Mouse (Mus musculus): ENCODE measurements around the gene Msto1. TPM values are rescaled to one million over a fixed set of nuclear protein-coding genes. Genes with fewer than 3 reads are reported as not detected.
"Not testable (repeated sequence)": the region's sequence is repeated elsewhere in the genome, so short reads cannot be mapped to it uniquely, and the experiment has no call there.

Gene Msto1
- total and polyA plus RNA-seq, 3 experiments: 20.7 to 40.8 (median 31.6) TPM

DNA sequence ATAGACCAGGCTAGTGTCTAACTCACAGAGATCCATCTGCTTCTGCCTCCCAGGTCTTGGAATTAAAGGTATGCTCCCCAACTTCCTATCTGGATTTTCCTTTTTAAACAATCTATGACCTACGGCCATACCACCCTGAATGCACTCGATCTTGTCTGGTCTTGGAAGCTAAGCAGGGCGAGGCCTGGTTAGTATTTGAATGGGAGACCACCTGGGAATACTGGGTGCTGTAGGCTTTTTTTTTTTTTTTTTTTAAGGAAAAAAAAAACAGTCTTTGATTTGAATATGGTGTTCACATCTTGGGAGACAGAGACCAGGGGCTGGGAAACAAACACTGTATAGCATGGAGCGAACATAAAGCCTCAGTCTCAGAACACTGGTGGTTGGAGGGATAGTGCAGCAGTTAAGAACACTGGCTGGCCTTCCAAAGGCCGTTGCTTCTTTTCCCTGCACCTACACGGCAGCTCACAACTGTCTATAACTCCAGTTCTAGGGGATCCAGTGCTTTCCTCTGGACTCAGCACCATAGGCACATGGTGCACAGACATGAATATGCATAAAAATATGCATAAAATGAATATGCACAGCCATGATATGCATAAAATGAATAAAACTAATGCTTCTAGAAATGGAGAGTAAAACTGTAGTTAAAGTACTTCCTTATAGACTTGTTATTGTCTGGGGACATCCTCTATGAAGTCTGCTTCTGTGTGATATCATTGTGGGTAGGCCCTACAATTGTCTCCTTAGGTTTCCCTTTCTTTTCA lies 7.2 kb downstream of the Msto1 start:
- ATAC-seq (ENCODE audit: extremely low read depth, insufficient number of reproducible peaks, low FRiP score, poor library complexity, severe bottlenecking) (no peak), DNase-seq (ENCODE audit: low spot score) (no peak)
- Histone ChIP-seq H3K9me3 (replicated peaks) (no peaks in the 10 kb centered on the region), H3K4me1 (ENCODE audit: insufficient read depth, low read depth, low read length) (peaks cover 30% of the 10 kb centered on the region), H3K4me3 (ENCODE audit: low read depth, low read length) (no peak overlapping the region), H3K27me3 (ENCODE audit: insufficient read depth, low read length) (no peaks in the 10 kb centered on the region), H3K36me3 (replicated peaks) (peaks cover 100% of the 10 kb centered on the region)
- TF ChIP-seq POLR2AphosphoS5 (IDR thresholded peaks at IDR 0.05; ENCODE audit: insufficient replicate concordance, low read depth, low read length): no peak

DNA sequence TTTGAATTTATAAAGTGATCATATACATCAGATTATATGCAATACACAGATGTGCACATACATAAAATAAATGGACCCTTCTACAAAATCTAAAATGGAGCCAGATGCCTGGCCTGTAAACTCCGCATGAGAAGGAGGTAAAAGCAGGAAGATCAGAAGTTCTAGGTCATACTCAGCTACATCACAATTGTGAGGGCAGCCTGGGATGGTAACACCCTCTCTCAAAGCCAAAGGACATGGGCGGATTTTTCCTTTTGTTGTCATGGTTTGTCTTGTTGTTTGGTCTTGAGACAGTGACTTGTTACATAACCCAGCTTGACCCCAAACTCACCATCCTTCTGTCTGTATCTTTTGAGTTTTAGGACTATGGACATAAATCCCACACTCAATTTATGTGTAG lies 8.1 kb downstream of the Msto1 start:
- no peaks in the 10 kb centered on the region for H3K9me3 ChIP-seq (replicated peaks)
- ATAC-seq (ENCODE audit: extremely low read depth, insufficient number of reproducible peaks, low FRiP score, poor library complexity, severe bottlenecking): no peak

DNA sequence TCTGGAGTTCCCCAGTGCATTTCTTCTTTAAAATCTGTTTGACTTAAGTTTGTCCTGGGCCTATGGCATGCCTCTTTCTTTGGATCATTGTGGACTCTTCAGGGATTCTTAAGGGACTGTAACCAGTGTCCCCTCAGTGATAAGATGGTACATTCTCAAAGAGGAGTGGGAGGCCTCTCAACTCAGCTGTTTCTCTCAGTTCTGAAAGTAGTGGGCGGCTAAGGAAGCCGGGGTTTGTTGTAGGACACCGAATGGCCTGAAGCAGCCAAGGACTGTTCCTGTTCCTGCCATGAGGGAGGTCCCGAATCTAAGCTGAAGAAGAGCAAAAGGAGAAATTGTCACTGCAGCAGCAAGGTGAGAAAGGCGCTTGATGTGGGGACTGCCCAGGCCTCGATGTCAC lies 8.6 kb downstream of the Msto1 start:
- no peaks in the 10 kb centered on the region for H3K9me3 ChIP-seq (replicated peaks)
- no peaks in the 10 kb centered on the region for H3K27me3 ChIP-seq (ENCODE audit: insufficient read depth, low read length)
- H3K36me3 ChIP-seq (replicated peaks): peaks cover 99% of the 10 kb centered on the region
- H3K4me3 ChIP-seq (ENCODE audit: low read depth, low read length): no peak overlapping the region
- H3K4me1 ChIP-seq (ENCODE audit: insufficient read depth, low read depth, low read length): peaks cover 20% of the 10 kb centered on the region
- ATAC-seq (ENCODE audit: extremely low read depth, insufficient number of reproducible peaks, low FRiP score, poor library complexity, severe bottlenecking) (no peak), DNase-seq (ENCODE audit: low spot score) (no peak)
- TF ChIP-seq GATA1 (IDR thresholded peaks at IDR 0.05; ENCODE audit: borderline replicate concordance, low read length) (no peak), CTCF (IDR thresholded peaks at IDR 0.05; ENCODE audit: low read depth, low read length) (no peak), POLR2AphosphoS5 (IDR thresholded peaks at IDR 0.05; ENCODE audit: insufficient replicate concordance, low read depth, low read length) (no peak), TAL1 (conservative IDR thresholded peaks at IDR 0.05; ENCODE audit: low read depth, low read length) (no peak), GATA2 (IDR thresholded peaks at IDR 0.05; ENCODE audit: borderline replicate concordance, low read depth, low read length) (no peak)

More for the DNA sequence above, 8.1 kb downstream of the Msto1 start:
- Histone ChIP-seq H3K27me3 (ENCODE audit: insufficient read depth, low read length) (no peaks in the 10 kb centered on the region), H3K4me1 (ENCODE audit: insufficient read depth, low read depth, low read length) (peaks cover 23% of the 10 kb centered on the region), H3K4me3 (ENCODE audit: low read depth, low read length) (no peak overlapping the region), H3K36me3 (replicated peaks) (peaks cover 99% of the 10 kb centered on the region)
- DNase-seq (ENCODE audit: low spot score): no peak
- TF ChIP-seq POLR2AphosphoS5 (IDR thresholded peaks at IDR 0.05; ENCODE audit: insufficient replicate concordance, low read depth, low read length) (no peak), TAL1 (conservative IDR thresholded peaks at IDR 0.05; ENCODE audit: low read depth, low read length) (no peak), CTCF (IDR thresholded peaks at IDR 0.05; ENCODE audit: low read depth, low read length) (no peak), GATA2 (IDR thresholded peaks at IDR 0.05; ENCODE audit: borderline replicate concordance, low read depth, low read length) (no peak), GATA1 (IDR thresholded peaks at IDR 0.05; ENCODE audit: borderline replicate concordance, low read length) (no peak)

DNA sequence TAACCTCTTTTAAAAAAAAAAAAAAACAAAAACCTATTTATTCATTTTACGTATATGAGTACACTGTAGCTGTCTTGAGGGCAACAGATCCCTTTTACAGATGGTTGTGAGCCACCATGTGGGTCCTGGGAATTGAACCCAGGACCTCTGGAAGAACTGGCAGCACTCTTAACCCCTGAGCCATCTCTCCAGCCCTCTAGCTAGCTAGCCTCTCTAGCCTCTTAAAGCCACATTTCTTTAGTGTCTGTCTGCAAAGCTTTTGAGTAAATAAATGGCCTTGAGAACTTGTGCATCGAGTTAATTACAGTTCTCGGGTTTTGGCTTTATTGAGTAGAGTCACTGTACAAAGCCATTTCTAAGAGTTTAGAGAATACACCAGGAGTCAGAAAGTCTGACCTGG lies 9.0 kb downstream of the Msto1 start:
- H3K27me3 ChIP-seq (ENCODE audit: insufficient read depth, low read length): no peaks in the 10 kb centered on the region
- TF ChIP-seq POLR2AphosphoS5 (IDR thresholded peaks at IDR 0.05; ENCODE audit: insufficient replicate concordance, low read depth, low read length) (no peak), CTCF (IDR thresholded peaks at IDR 0.05; ENCODE audit: low read depth, low read length) (no peak)
- H3K9me3 ChIP-seq (replicated peaks): no peaks in the 10 kb centered on the region
- peaks cover 18% of the 10 kb centered on the region for H3K4me1 ChIP-seq (ENCODE audit: insufficient read depth, low read depth, low read length)
- H3K4me3 ChIP-seq (ENCODE audit: low read depth, low read length): no peak overlapping the region
- H3K36me3 ChIP-seq (replicated peaks): peaks cover 96% of the 10 kb centered on the region
- no peak for DNase-seq (ENCODE audit: low spot score)
- no peak for ATAC-seq (ENCODE audit: extremely low read depth, insufficient number of reproducible peaks, low FRiP score, poor library complexity, severe bottlenecking)

DNA sequence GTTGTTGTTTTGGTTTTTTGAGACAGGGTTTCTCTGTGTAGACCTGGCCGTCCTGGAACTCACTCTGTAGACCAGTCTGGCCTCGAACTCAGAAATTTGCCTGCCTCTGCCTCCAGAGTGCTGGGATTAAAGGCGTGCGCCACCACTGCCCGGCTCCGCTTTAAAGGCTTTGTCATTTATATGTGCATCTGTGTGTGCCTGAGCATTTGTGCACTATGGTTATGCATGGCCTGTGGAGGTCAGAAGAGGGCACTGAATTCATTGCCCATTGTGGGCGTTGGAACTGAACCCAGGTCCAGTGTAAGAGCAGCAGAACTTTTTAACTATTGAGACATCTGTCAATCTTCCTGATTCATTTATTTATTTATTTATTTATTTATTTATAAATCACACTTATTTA lies 20.8 kb downstream of the Msto1 start:
- not testable (repeated sequence) for H3K4me3 ChIP-seq (ENCODE audit: low read depth, low read length); H3K9me3 ChIP-seq (replicated peaks); DNase-seq (ENCODE audit: low spot score); ATAC-seq (ENCODE audit: extremely low read depth, insufficient number of reproducible peaks, low FRiP score, poor library complexity, severe bottlenecking); H3K27me3 ChIP-seq (ENCODE audit: insufficient read depth, low read length); H3K4me1 ChIP-seq (ENCODE audit: insufficient read depth, low read depth, low read length)
- peaks cover 30% of the 10 kb centered on the region for H3K36me3 ChIP-seq (replicated peaks)

DNA sequence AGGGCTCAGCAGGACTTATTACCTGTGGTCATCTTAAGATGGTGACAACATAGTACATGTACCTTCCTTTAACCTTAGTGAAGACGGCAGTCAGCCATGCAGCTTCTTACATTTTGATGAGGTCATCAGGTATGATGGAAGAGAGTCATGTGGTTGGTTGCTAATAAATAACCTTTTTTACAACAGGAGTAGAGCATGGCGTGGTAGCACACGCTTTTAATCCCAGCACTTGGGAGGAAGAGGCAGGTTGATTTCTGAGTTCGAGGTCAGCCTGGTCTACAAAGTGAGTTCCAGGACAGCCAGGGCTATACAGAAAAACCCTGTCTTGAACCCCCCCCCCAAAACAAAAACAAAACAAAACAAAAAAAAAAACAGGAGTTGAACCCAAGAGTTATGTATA lies 31.3 kb downstream of the Msto1 start:
- not testable (repeated sequence) for ATAC-seq (ENCODE audit: extremely low read depth, insufficient number of reproducible peaks, low FRiP score, poor library complexity, severe bottlenecking); H3K27me3 ChIP-seq (ENCODE audit: insufficient read depth, low read length); H3K4me1 ChIP-seq (ENCODE audit: insufficient read depth, low read depth, low read length); DNase-seq (ENCODE audit: low spot score); H3K9me3 ChIP-seq (replicated peaks); H3K4me3 ChIP-seq (ENCODE audit: low read depth, low read length)
- H3K36me3 ChIP-seq (replicated peaks): peaks cover 13% of the 10 kb centered on the region

DNA sequence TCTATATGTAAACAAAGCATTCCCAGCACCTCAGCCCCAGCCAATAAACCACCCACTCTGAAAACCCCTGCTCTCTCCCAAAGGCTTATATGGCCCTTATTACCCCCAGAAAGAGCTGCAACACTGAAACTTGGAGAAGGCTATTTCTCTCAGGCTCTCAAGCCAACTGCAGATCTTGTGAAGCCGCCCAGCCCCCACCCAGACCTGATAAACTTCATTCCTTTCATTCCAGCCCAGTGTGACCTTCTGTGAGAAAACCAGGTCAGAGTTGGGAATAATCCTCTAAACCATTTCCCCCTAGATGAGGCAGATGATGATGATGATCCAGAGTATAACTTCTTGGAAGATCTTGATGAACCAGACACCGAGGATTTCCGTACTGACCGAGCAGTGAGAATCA lies 45.4 kb downstream of the Msto1 start:
- not testable (repeated sequence) for DNase-seq (ENCODE audit: low spot score); H3K4me1 ChIP-seq (ENCODE audit: insufficient read depth, low read depth, low read length); H3K9me3 ChIP-seq (replicated peaks); H3K27me3 ChIP-seq (ENCODE audit: insufficient read depth, low read length); ATAC-seq (ENCODE audit: extremely low read depth, insufficient number of reproducible peaks, low FRiP score, poor library complexity, severe bottlenecking); H3K4me3 ChIP-seq (ENCODE audit: low read depth, low read length)
- H3K36me3 ChIP-seq (replicated peaks): peaks cover 31% of the 10 kb centered on the region

DNA sequence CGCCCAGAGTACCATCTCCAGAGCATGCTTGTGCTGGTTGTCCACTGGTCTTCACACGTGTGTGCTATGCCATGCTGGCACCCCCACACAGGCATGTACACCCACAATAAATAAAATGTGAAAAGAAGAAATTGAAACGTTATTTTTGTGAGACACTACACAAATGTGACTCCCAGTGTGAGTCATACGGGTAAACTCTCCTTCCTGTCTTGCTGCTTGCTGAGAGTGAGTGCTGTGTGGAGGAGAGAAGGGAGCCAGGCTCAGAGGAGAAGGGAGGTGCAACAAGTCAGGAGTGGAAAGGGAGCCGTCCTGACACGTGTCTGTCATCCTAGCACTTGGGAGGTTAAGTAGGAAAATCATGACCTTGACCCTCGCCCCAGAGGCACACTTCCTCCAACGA lies 46.6 kb downstream of the Msto1 start:
- H3K36me3 ChIP-seq (replicated peaks): peaks cover 43% of the 10 kb centered on the region
- ATAC-seq (ENCODE audit: extremely low read depth, insufficient number of reproducible peaks, low FRiP score, poor library complexity, severe bottlenecking); H3K4me3 ChIP-seq (ENCODE audit: low read depth, low read length); DNase-seq (ENCODE audit: low spot score); H3K4me1 ChIP-seq (ENCODE audit: insufficient read depth, low read depth, low read length); H3K9me3 ChIP-seq (replicated peaks); H3K27me3 ChIP-seq (ENCODE audit: insufficient read depth, low read length): not testable (repeated sequence)

DNA sequence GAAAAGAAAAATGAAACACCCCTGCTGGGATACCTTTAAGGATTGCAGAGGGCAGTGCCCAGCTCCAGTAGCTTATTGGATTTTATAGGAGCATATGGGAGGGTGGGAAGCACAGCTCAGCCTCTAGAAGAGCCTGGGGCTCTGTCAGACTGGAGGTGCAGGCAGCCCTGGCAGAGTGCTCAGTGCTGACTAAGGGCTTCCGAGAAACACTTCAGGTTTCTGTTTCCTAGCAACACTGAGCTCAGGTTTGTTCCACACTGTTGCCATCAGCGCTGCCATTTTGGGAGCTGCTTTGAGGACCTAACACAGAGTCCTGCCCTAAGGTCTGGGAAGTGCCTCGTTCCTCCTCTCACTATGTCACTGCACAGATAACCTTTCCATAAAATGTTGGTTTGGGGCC lies 47.1 kb downstream of the Msto1 start:
- H3K4me1 ChIP-seq (ENCODE audit: insufficient read depth, low read depth, low read length); H3K4me3 ChIP-seq (ENCODE audit: low read depth, low read length); H3K27me3 ChIP-seq (ENCODE audit: insufficient read depth, low read length); H3K9me3 ChIP-seq (replicated peaks); DNase-seq (ENCODE audit: low spot score); ATAC-seq (ENCODE audit: extremely low read depth, insufficient number of reproducible peaks, low FRiP score, poor library complexity, severe bottlenecking): not testable (repeated sequence)
- peaks cover 48% of the 10 kb centered on the region for H3K36me3 ChIP-seq (replicated peaks)
